Mouse (Mus musculus): ENCODE data around the gene Armc2. TPM values are rescaled to one million over a fixed set of nuclear protein-coding genes. Genes with fewer than 3 reads are reported as not detected.

Gene Armc2
- polyA plus RNA-seq, 1 experiment from 2014 or later, result 2.0 TPM

- Histone ChIP-seq H3K27me3 (replicated peaks) (no peaks in the 10 kb centered on the region), H3K9ac (no peak overlapping the region), H3K4me1 (no peaks in the 10 kb centered on the region), H3K36me3 (no peaks in the 10 kb centered on the region), H3K4me3 (replicated peaks) (no peak overlapping the region), H3K27ac (no peak overlapping the region), H3K4me2 (no peak overlapping the region), H3K9me3 (no peaks in the 10 kb centered on the region)
- 80% methylated on average over 10 of the region's 10 CpGs for WGBS
- ATAC-seq (ENCODE audit: insufficient read depth, low FRiP score, low read depth), result no peak
Observed at GRCm38 (mm10) chr10:42010761-42011435, 7.3 kb downstream of the Armc2 start.

DNA sequence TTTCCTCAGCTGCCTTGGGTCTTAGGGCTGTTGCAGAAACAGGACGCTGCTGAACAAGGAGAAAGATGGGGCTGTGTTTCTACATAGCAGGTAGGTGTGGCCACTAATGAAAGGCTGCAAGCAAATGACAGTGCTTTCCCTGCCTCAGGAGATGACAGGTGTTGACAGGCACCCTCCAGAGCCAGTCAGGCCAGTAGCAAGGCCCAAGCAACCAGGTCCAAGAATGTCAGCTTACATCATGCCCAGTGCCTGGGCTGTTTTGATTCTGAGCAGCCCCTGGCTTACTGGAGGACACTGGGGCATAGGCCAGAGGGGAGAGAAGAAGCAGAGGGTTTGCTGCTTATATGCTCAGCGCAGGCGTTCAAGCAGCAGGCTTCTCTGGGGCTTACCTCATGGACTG lies 13.0 kb downstream of the Armc2 start:
- H3K4me1 ChIP-seq, result no peaks in the 10 kb centered on the region
- 77% methylated on average over 3 of the region's 3 CpGs for WGBS
- no peak for ATAC-seq (ENCODE audit: insufficient read depth, low FRiP score, low read depth)
- no peaks in the 10 kb centered on the region for H3K36me3 ChIP-seq
- H3K27me3 ChIP-seq (replicated peaks), result no peaks in the 10 kb centered on the region
- H3K4me3 ChIP-seq (replicated peaks), result no peak overlapping the region
- H3K9ac ChIP-seq, result no peak overlapping the region
- H3K4me2 ChIP-seq, result no peak overlapping the region
- H3K9me3 ChIP-seq, result no peaks in the 10 kb centered on the region
- H3K27ac ChIP-seq, result no peak overlapping the region

DNA sequence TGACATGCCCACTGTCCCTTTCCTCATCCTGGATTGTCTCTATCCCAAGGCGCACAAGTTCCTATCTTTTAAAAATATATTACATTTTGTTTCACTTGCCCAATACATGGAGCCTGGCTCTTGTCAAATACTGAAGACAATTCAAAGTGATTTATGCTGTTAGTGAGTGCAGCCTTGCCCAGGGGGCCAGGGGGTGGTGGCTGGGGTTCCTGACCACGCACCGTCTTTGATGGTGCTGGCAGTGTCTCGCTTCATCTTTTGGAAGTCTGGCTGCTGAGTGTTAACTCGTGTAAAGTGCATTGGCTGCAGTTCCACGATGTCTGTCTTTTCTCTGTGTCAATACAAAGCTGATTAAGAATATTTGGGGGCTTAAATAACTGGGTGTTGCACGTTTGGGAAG lies 13.6 kb downstream of the Armc2 start:
- ATAC-seq (ENCODE audit: insufficient read depth, low FRiP score, low read depth), result no peak
- H3K36me3 ChIP-seq, result no peaks in the 10 kb centered on the region
- H3K4me2 ChIP-seq, result no peak overlapping the region
- no peak overlapping the region for H3K4me3 ChIP-seq (replicated peaks)
- no peak overlapping the region for H3K9ac ChIP-seq
- no peaks in the 10 kb centered on the region for H3K27me3 ChIP-seq (replicated peaks)
- WGBS, result 48% methylated on average over 7 of the region's 7 CpGs
- H3K9me3 ChIP-seq, result no peaks in the 10 kb centered on the region
- H3K4me1 ChIP-seq, result no peaks in the 10 kb centered on the region
- no peak overlapping the region for H3K27ac ChIP-seq

- Histone ChIP-seq H3K4me3 (replicated peaks) (no peak overlapping the region), H3K9ac (no peak overlapping the region), H3K27me3 (replicated peaks) (no peaks in the 10 kb centered on the region), H3K36me3 (no peaks in the 10 kb centered on the region), H3K27ac (no peak overlapping the region), H3K4me2 (no peak overlapping the region), H3K4me1 (no peaks in the 10 kb centered on the region), H3K9me3 (no peaks in the 10 kb centered on the region)
- 80% methylated on average over 1 of the region's 1 CpGs for WGBS
- no peak for ATAC-seq (ENCODE audit: insufficient read depth, low FRiP score, low read depth)
Observed at GRCm38 (mm10) chr10:42004056-42004455, 14.2 kb downstream of the Armc2 start.

DNA sequence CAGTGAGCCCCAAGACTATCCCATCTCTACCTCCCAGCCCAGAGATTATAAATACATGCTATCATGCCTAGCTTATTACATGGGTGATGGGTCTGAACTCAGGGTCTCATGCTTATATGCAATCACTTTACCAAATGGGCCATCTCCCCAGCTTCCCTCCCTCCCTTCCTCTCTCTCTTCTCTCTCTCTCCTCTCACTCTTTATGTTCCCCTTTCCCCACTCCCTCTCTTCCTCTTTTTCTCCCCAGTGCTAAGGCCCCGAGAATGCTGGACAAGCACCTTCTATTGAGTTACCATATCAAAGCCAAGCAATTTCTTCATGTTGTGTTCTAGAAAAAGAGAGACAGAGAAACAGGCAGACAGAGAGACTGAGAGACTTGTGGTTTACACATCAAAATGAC lies 14.7 kb downstream of the Armc2 start:
- H3K9ac ChIP-seq, result no peak overlapping the region
- 60% methylated on average over 1 of the region's 1 CpGs for WGBS
- no peak overlapping the region for H3K27ac ChIP-seq
- H3K4me2 ChIP-seq, result no peak overlapping the region
- H3K36me3 ChIP-seq, result no peaks in the 10 kb centered on the region
- no peak overlapping the region for H3K4me3 ChIP-seq (replicated peaks)
- H3K9me3 ChIP-seq, result no peaks in the 10 kb centered on the region
- no peaks in the 10 kb centered on the region for H3K4me1 ChIP-seq
- H3K27me3 ChIP-seq (replicated peaks), result no peaks in the 10 kb centered on the region
- ATAC-seq (ENCODE audit: insufficient read depth, low FRiP score, low read depth), result no peak

DNA sequence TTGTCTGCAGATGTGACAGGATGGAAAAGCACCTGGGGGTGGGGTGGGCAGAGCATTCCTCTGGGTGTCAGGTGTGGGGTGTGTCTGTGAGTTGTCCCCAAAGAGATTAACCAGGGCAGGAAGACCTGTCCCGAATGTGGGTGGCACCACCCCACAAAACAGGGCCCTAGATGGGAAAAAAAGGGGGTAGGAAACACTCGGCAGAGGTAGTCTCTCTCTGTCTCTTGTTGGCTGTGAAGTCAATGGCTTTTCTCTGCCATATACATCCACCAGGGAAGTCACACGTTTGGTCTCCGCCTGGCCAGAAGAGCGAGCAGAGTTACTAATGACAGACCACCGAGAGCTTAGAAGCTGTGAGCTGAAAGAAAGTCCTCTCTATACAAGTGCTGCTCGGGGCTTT lies 15.8 kb downstream of the Armc2 start:
- no peaks in the 10 kb centered on the region for H3K4me1 ChIP-seq
- 60% methylated on average over 7 of the region's 7 CpGs for WGBS
- H3K4me3 ChIP-seq (replicated peaks), result no peak overlapping the region
- no peak overlapping the region for H3K9ac ChIP-seq
- no peak overlapping the region for H3K4me2 ChIP-seq
- no peak for ATAC-seq (ENCODE audit: insufficient read depth, low FRiP score, low read depth)
- no peaks in the 10 kb centered on the region for H3K9me3 ChIP-seq
- no peaks in the 10 kb centered on the region for H3K36me3 ChIP-seq
- no peaks in the 10 kb centered on the region for H3K27me3 ChIP-seq (replicated peaks)
- H3K27ac ChIP-seq, result no peak overlapping the region

DNA sequence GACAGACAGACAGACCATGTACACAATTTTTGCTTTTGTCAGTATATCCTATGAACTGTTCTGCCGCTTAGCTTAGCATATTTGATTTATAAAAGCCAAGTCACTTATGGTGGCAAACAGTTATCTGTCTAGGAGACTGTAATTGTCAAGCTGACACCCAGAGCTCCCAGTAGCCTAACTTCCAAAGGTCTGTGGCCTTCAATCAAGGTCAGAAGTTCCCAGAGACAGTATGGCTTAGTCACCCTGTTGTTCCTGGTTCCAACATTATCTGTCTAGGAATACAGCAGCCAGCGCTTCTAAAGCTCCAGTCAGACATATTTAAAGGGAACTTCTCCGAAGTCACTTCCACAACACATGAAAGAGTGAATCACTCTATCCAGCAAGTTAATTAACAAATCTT lies 17.0 kb downstream of the Armc2 start:
- Histone ChIP-seq H3K4me2 (no peak overlapping the region), H3K4me1 (no peaks in the 10 kb centered on the region), H3K27ac (no peak overlapping the region), H3K27me3 (replicated peaks) (no peaks in the 10 kb centered on the region), H3K4me3 (replicated peaks) (no peak overlapping the region), H3K9me3 (no peaks in the 10 kb centered on the region), H3K9ac (no peak overlapping the region), H3K36me3 (no peaks in the 10 kb centered on the region)
- no peak for ATAC-seq (ENCODE audit: insufficient read depth, low FRiP score, low read depth)
- 87% methylated on average over 3 of the region's 3 CpGs for WGBS

DNA sequence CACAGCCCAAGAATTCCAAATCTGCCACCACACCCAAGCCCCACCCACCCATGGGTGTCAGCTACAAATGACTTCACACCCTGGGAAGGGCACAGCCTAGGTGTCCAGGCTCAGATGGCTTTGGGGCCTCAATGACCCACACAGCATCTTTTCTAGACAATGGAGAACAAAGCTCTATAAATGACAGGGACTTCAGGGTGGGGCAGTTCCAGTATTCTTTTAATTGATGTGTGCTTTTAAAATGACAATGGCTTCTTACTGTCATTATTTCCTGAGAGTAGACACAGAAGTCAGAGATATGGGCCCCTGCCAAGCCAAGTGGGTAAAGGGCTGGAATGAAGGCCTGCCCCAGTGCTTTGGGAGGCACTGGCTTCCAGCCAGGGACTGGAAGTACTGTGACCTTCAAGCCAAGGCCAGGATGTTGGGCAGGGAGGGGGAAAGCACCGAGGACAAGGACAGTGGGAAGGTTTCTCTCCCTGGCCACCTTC lies 20.5 kb downstream of the Armc2 start:
- Histone ChIP-seq H3K36me3 (no peaks in the 10 kb centered on the region), H3K9me3 (no peaks in the 10 kb centered on the region), H3K27ac (no peak overlapping the region), H3K9ac (no peak overlapping the region), H3K4me3 (replicated peaks) (no peak overlapping the region), H3K4me1 (no peaks in the 10 kb centered on the region), H3K27me3 (replicated peaks) (no peaks in the 10 kb centered on the region), H3K4me2 (no peak overlapping the region)
- 63% methylated on average over 1 of the region's 1 CpGs for WGBS
- no peak for ATAC-seq (ENCODE audit: insufficient read depth, low FRiP score, low read depth)

GRCm38 (mm10) chr10:41996157-41996556 lies 22.1 kb downstream of the Armc2 start:
- Histone ChIP-seq H3K36me3 (no peaks in the 10 kb centered on the region), H3K9me3 (no peaks in the 10 kb centered on the region), H3K9ac (no peak overlapping the region), H3K27me3 (replicated peaks) (no peaks in the 10 kb centered on the region), H3K4me3 (replicated peaks) (no peak overlapping the region), H3K4me2 (no peak overlapping the region), H3K4me1 (peaks cover 5% of the 10 kb centered on the region; the same call in 1 of the 2 replicates), H3K27ac (no peak overlapping the region)
- WGBS, result 73% methylated on average over 8 of the region's 8 CpGs
- no peak for ATAC-seq (ENCODE audit: insufficient read depth, low FRiP score, low read depth)

- Histone ChIP-seq H3K4me2 (no peak overlapping the region), H3K9me3 (no peaks in the 10 kb centered on the region), H3K36me3 (no peaks in the 10 kb centered on the region), H3K4me1 (peaks cover 5% of the 10 kb centered on the region; the same call in 1 of the 2 replicates), H3K27me3 (replicated peaks) (no peaks in the 10 kb centered on the region), H3K4me3 (replicated peaks) (no peak overlapping the region), H3K27ac (no peak overlapping the region), H3K9ac (no peak overlapping the region)
- ATAC-seq (ENCODE audit: insufficient read depth, low FRiP score, low read depth), result no peak
- WGBS, result 78% methylated on average over 2 of the region's 2 CpGs
Observed at GRCm38 (mm10) chr10:41995051-41995450, 23.2 kb downstream of the Armc2 start.

DNA sequence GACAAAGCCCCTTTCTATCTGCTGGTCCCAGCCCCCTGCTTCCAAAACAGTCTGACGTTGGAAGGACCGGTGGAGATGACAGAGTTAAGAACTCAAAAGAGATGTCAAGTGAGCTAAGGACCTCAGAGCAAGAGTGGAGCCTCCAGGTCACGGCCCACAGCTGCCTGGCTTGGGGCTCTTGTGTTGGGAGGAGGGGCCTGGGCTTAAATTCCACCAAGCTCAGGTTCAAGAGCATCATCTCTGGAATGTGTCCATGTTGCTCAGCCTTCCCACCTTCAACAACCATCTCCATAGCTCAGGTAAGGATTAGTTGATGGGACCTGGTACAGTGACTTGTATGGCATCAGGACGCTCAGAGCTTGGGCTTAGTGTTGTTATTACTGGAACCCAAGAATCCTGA lies 23.7 kb downstream of the Armc2 start:
- H3K4me2 ChIP-seq, result no peak overlapping the region
- H3K9ac ChIP-seq, result no peak overlapping the region
- no peaks in the 10 kb centered on the region for H3K36me3 ChIP-seq
- ATAC-seq (ENCODE audit: insufficient read depth, low FRiP score, low read depth), result no peak
- no peaks in the 10 kb centered on the region for H3K27me3 ChIP-seq (replicated peaks)
- peaks cover 5% of the 10 kb centered on the region; the same call in 1 of the 2 replicates for H3K4me1 ChIP-seq
- no peak overlapping the region for H3K27ac ChIP-seq
- H3K4me3 ChIP-seq (replicated peaks), result no peak overlapping the region
- H3K9me3 ChIP-seq, result no peaks in the 10 kb centered on the region
- 57% methylated on average over 4 of the region's 4 CpGs for WGBS

GRCm38 (mm10) chr10:41992059-41992440 lies 26.2 kb downstream of the Armc2 start:
- ATAC-seq (ENCODE audit: insufficient read depth, low FRiP score, low read depth), result no peak
- Histone ChIP-seq H3K27me3 (replicated peaks) (no peaks in the 10 kb centered on the region), H3K27ac (no peak overlapping the region), H3K4me3 (replicated peaks) (no peak overlapping the region), H3K36me3 (no peaks in the 10 kb centered on the region), H3K9me3 (no peaks in the 10 kb centered on the region), H3K9ac (no peak overlapping the region), H3K4me2 (no peak overlapping the region), H3K4me1 (peaks cover 5% of the 10 kb centered on the region; the same call in 1 of the 2 replicates)
- WGBS, result 66% methylated on average over 5 of the region's 5 CpGs

All from stomach, embryonic 15.5 days (tissue).